Mouse (Mus musculus): ENCODE measurements around the gene Cdx2. TPM values are rescaled to one million over a fixed set of nuclear protein-coding genes. Genes with fewer than 3 reads are reported as not detected.

Gene Cdx2
- polyA plus RNA-seq, 1 experiment: not detected

- Histone ChIP-seq H3K4me2 (ENCODE audit: low read depth) (no peak overlapping the region), H3K27me3 (ENCODE audit: control insufficient read depth, insufficient read depth, insufficient read length) (peaks cover 7% of the 10 kb centered on the region), H3ac (ENCODE audit: control insufficient read depth, insufficient read length) (no peak overlapping the region), H3K36me3 (ENCODE audit: control insufficient read depth, insufficient read depth) (no peaks in the 10 kb centered on the region), H3K79me2 (ENCODE audit: control insufficient read depth, insufficient read depth) (no peaks in the 10 kb centered on the region), H3K4me3 (no peak overlapping the region)
- TF ChIP-seq POLR2A (IDR thresholded peaks at IDR 0.05; ENCODE audit: insufficient read length, low read depth): no peak
Measured at GRCm38 (mm10) chr5:147342901-147343300, 35.8 kb upstream of the Cdx2 start.

- H3K36me3 ChIP-seq (ENCODE audit: control insufficient read depth, insufficient read depth): no peaks in the 10 kb centered on the region
- TF ChIP-seq USF1 (IDR thresholded peaks at IDR 0.05; ENCODE audit: low read depth) (no peak), TCF12 (IDR thresholded peaks at IDR 0.05; ENCODE audit: insufficient read depth, poor library complexity, severe bottlenecking) (no peak), REST (IDR thresholded peaks at IDR 0.05; ENCODE audit: insufficient read depth, insufficient read length) (no peak), SRF (IDR thresholded peaks at IDR 0.05; ENCODE audit: control insufficient read depth, insufficient read length, low read depth) (no peak), POLR2A (IDR thresholded peaks at IDR 0.05; ENCODE audit: insufficient read length, low read depth) (no peak), E2F4 (IDR thresholded peaks at IDR 0.05; ENCODE audit: insufficient read depth) (no peak), MAX (IDR thresholded peaks at IDR 0.05; ENCODE audit: low read depth) (no peak), CEBPB (IDR thresholded peaks at IDR 0.05; ENCODE audit: insufficient read depth, poor library complexity, severe bottlenecking) (no peak), POLR2AphosphoS2 (IDR thresholded peaks at IDR 0.05; ENCODE audit: insufficient read length, low read depth) (no peak), TCF3 (IDR thresholded peaks at IDR 0.05; ENCODE audit: insufficient read length, low read depth) (no peak), MYOG (IDR thresholded peaks at IDR 0.05; ENCODE audit: control insufficient read depth in 1 of 3, insufficient read depth in 1 of 3, insufficient read length in 2 of 3, low read depth in 2 of 3) (no peak), MYOD1 (IDR thresholded peaks at IDR 0.05; ENCODE audit: control insufficient read depth in 1 of 3, insufficient read length in 2 of 3, low read depth in 2 of 3) (no peak)
- no peaks in the 10 kb centered on the region for H3K79me2 ChIP-seq (ENCODE audit: control insufficient read depth, insufficient read depth)
- H3K4me3 ChIP-seq: no peak overlapping the region
- H3ac ChIP-seq (ENCODE audit: control insufficient read depth, insufficient read length): no peak overlapping the region
- peaks cover 7% of the 10 kb centered on the region for H3K27me3 ChIP-seq (ENCODE audit: control insufficient read depth, insufficient read depth, insufficient read length)
- H3K4me2 ChIP-seq (ENCODE audit: low read depth): no peak overlapping the region
Measured at GRCm38 (mm10) chr5:147340741-147341414, 33.8 kb upstream of the Cdx2 start.

GRCm38 (mm10) chr5:147339560-147339959, 32.5 kb upstream of the Cdx2 start:
- H3ac ChIP-seq (ENCODE audit: control insufficient read depth, insufficient read length): no peak overlapping the region
- H3K79me2 ChIP-seq (ENCODE audit: control insufficient read depth, insufficient read depth): no peaks in the 10 kb centered on the region
- TF ChIP-seq TCF3 (IDR thresholded peaks at IDR 0.05; ENCODE audit: insufficient read length, low read depth) (no peak), REST (IDR thresholded peaks at IDR 0.05; ENCODE audit: insufficient read depth, insufficient read length) (no peak), MYOD1 (IDR thresholded peaks at IDR 0.05; ENCODE audit: control insufficient read depth in 1 of 3, insufficient read length in 2 of 3, low read depth in 2 of 3) (no peak), SRF (IDR thresholded peaks at IDR 0.05; ENCODE audit: control insufficient read depth, insufficient read length, low read depth) (no peak), USF1 (IDR thresholded peaks at IDR 0.05; ENCODE audit: low read depth) (no peak), POLR2A (IDR thresholded peaks at IDR 0.05; ENCODE audit: insufficient read length, low read depth) (no peak), E2F4 (IDR thresholded peaks at IDR 0.05; ENCODE audit: insufficient read depth) (no peak), POLR2AphosphoS2 (IDR thresholded peaks at IDR 0.05; ENCODE audit: insufficient read length, low read depth) (no peak), MAX (IDR thresholded peaks at IDR 0.05; ENCODE audit: low read depth) (no peak), MYOG (IDR thresholded peaks at IDR 0.05; ENCODE audit: control insufficient read depth in 1 of 3, insufficient read depth in 1 of 3, insufficient read length in 2 of 3, low read depth in 2 of 3) (no peak), CEBPB (IDR thresholded peaks at IDR 0.05; ENCODE audit: insufficient read depth, poor library complexity, severe bottlenecking) (no peak)
- no peak overlapping the region for H3K4me3 ChIP-seq
- H3K4me2 ChIP-seq (ENCODE audit: low read depth): no peak overlapping the region
- no peaks in the 10 kb centered on the region for H3K36me3 ChIP-seq (ENCODE audit: control insufficient read depth, insufficient read depth)
- peaks cover 7% of the 10 kb centered on the region for H3K27me3 ChIP-seq (ENCODE audit: control insufficient read depth, insufficient read depth, insufficient read length)

GRCm38 (mm10) chr5:147338967-147339366, 31.9 kb upstream of the Cdx2 start:
- Histone ChIP-seq H3K4me3 (no peak overlapping the region), H3K4me2 (ENCODE audit: low read depth) (no peak overlapping the region), H3K79me2 (ENCODE audit: control insufficient read depth, insufficient read depth) (no peaks in the 10 kb centered on the region), H3ac (ENCODE audit: control insufficient read depth, insufficient read length) (no peak overlapping the region), H3K36me3 (ENCODE audit: control insufficient read depth, insufficient read depth) (no peaks in the 10 kb centered on the region), H3K27me3 (ENCODE audit: control insufficient read depth, insufficient read depth, insufficient read length) (peaks cover 7% of the 10 kb centered on the region)
- TF ChIP-seq MAX (IDR thresholded peaks at IDR 0.05; ENCODE audit: low read depth) (no peak), REST (IDR thresholded peaks at IDR 0.05; ENCODE audit: insufficient read depth, insufficient read length) (no peak), POLR2A (IDR thresholded peaks at IDR 0.05; ENCODE audit: insufficient read length, low read depth) (no peak), SRF (IDR thresholded peaks at IDR 0.05; ENCODE audit: control insufficient read depth, insufficient read length, low read depth) (no peak), E2F4 (IDR thresholded peaks at IDR 0.05; ENCODE audit: insufficient read depth) (no peak), TCF12 (IDR thresholded peaks at IDR 0.05; ENCODE audit: insufficient read depth, poor library complexity, severe bottlenecking) (no peak), POLR2AphosphoS2 (IDR thresholded peaks at IDR 0.05; ENCODE audit: insufficient read length, low read depth) (no peak), CEBPB (IDR thresholded peaks at IDR 0.05; ENCODE audit: insufficient read depth, poor library complexity, severe bottlenecking) (no peak), TCF3 (IDR thresholded peaks at IDR 0.05; ENCODE audit: insufficient read length, low read depth) (no peak), MYOG (IDR thresholded peaks at IDR 0.05; ENCODE audit: control insufficient read depth in 1 of 3, insufficient read depth in 1 of 3, insufficient read length in 2 of 3, low read depth in 2 of 3) (no peak), MYOD1 (IDR thresholded peaks at IDR 0.05; ENCODE audit: control insufficient read depth in 1 of 3, insufficient read length in 2 of 3, low read depth in 2 of 3) (no peak), USF1 (IDR thresholded peaks at IDR 0.05; ENCODE audit: low read depth) (no peak)

- Histone ChIP-seq H3K4me2 (ENCODE audit: low read depth) (no peak overlapping the region), H3K36me3 (ENCODE audit: control insufficient read depth, insufficient read depth) (no peaks in the 10 kb centered on the region), H3K4me3 (no peak overlapping the region), H3ac (ENCODE audit: control insufficient read depth, insufficient read length) (no peak overlapping the region), H3K27me3 (ENCODE audit: control insufficient read depth, insufficient read depth, insufficient read length) (no peaks in the 10 kb centered on the region), H3K79me2 (ENCODE audit: control insufficient read depth, insufficient read depth) (no peaks in the 10 kb centered on the region)
- TF ChIP-seq SRF (IDR thresholded peaks at IDR 0.05; ENCODE audit: control insufficient read depth, insufficient read length, low read depth) (no peak), POLR2A (IDR thresholded peaks at IDR 0.05; ENCODE audit: insufficient read length, low read depth) (no peak), E2F4 (IDR thresholded peaks at IDR 0.05; ENCODE audit: insufficient read depth) (no peak), TCF12 (IDR thresholded peaks at IDR 0.05; ENCODE audit: insufficient read depth, poor library complexity, severe bottlenecking) (no peak), CEBPB (IDR thresholded peaks at IDR 0.05; ENCODE audit: insufficient read depth, poor library complexity, severe bottlenecking) (no peak), USF1 (IDR thresholded peaks at IDR 0.05; ENCODE audit: low read depth) (no peak), MYOG (IDR thresholded peaks at IDR 0.05; ENCODE audit: control insufficient read depth in 1 of 3, insufficient read depth in 1 of 3, insufficient read length in 2 of 3, low read depth in 2 of 3) (no peak)
Measured at GRCm38 (mm10) chr5:147332711-147333110, 25.6 kb upstream of the Cdx2 start.
